Mouse (Mus musculus) kidney, embryonic 15.5 days (tissue): ENCODE results near the gene Cyp4f17. TPM values are rescaled to one million over a fixed set of nuclear protein-coding genes. Genes with fewer than 3 reads are reported as not detected.
"Not testable (repeated sequence)": the region's sequence is repeated elsewhere in the genome, so short reads cannot be mapped to it uniquely, and the experiment has no call there.

Experiments used
- ATAC-seq: fragments of 200-750 bp; cut with Nextera tagmentation; replicated peaks from 2 replicates; pipeline ENCODE4 v1.8.0; 2017; ENCODE audit warnings: moderate TSS enrichment; ENCODE audit not compliant: low FRiP score
- H3K27ac ChIP-seq: fragments of 300-500 bp; sonication (generic); 2 replicates; pipeline ENCODE4 v1.5.1; 2015; ENCODE audit warnings: mild to moderate bottlenecking, inconsistent platforms
- H3K27me3 ChIP-seq: fragments of 300-500 bp; sonication (generic); 2 replicates; pipeline ENCODE4 v1.6.1; 2015; ENCODE audit warnings: inconsistent platforms
- H3K36me3 ChIP-seq: fragments of 300-500 bp; sonication (generic); 2 replicates; pipeline ENCODE4 v1.6.1; 2015; ENCODE audit warnings: inconsistent platforms
- H3K4me1 ChIP-seq: fragments of 300-500 bp; sonication (generic); 2 replicates; pipeline ENCODE4 v1.6.1; 2015; ENCODE audit warnings: inconsistent platforms
- H3K4me2 ChIP-seq: fragments of 300-500 bp; sonication (generic); 2 replicates; pipeline ENCODE4 v1.6.1; 2015; ENCODE audit warnings: moderate library complexity, mild to moderate bottlenecking, inconsistent platforms
- H3K4me3 ChIP-seq: fragments of 300-500 bp; sonication (generic); replicated peaks from 2 replicates; pipeline ENCODE4 v1.5.1; 2015; ENCODE audit warnings: mild to moderate bottlenecking, inconsistent platforms
- H3K9ac ChIP-seq: fragments of 300-500 bp; sonication (generic); 2 replicates; pipeline ENCODE4 v1.6.1; 2015; ENCODE audit warnings: mild to moderate bottlenecking, inconsistent platforms
- H3K9me3 ChIP-seq: fragments of 300-500 bp; sonication (generic); replicated peaks from 2 replicates; pipeline ENCODE4 v1.6.1; 2016; ENCODE audit warnings: inconsistent platforms
- WGBS: fragments of 180-500 bp; shearing (Covaris S2); methylation state at CpG from one replicate; pipeline ENCODE4 v1.1.7; 2015; ENCODE audit warnings: mixed read lengths; 5-methylcytosine and 5-hydroxymethylcytosine counted together
- polyA plus RNA-seq: library from polyadenylated mRNA; unstranded; fragments of >200 nt; fragmentation: Nextera tagmentation; extraction: Ambion mirVana; gene quantifications from 2 replicates; pipeline ENCODE4 v1.2.1, GENCODE M21; 2015

Gene Cyp4f17
- polyA plus RNA-seq, 1 experiment from 2014 or later = 9.3 TPM

- Histone ChIP-seq H3K4me3 (no peak overlapping the region), H3K9me3 (no peaks in the 10 kb centered on the region; the same call in 1 of the 2 replicates), H3K27ac (no peak overlapping the region), H3K4me1 (peaks cover 11% of the 10 kb centered on the region), H3K36me3 (no peaks in the 10 kb centered on the region), H3K9ac (no peak overlapping the region), H3K27me3 (0 out of 2 replicates have a peak, but pooled peaks cover 4% of the 10 kb centered on the region), H3K4me2 (no peak overlapping the region)
- 14% methylated on average over 1 of the region's 1 CpGs for whole genome bisulfite sequencing
- ATAC-seq = peak; percentile 55
These were observed 11.2 kb upstream of the Cyp4f17 start for GRCm38 (mm10) chr17:32494601-32495000.

GRCm38 (mm10) chr17:32500511-32500910, 5.3 kb upstream of the Cyp4f17 start:
- H3K27ac ChIP-seq, H3K4me3 ChIP-seq, H3K9ac ChIP-seq, H3K27me3 ChIP-seq, H3K36me3 ChIP-seq, ATAC-seq, H3K4me1 ChIP-seq, H3K9me3 ChIP-seq, H3K4me2 ChIP-seq: not testable (repeated sequence)
- 87% methylated on average over 4 of the region's 4 CpGs for WGBS

DNA sequence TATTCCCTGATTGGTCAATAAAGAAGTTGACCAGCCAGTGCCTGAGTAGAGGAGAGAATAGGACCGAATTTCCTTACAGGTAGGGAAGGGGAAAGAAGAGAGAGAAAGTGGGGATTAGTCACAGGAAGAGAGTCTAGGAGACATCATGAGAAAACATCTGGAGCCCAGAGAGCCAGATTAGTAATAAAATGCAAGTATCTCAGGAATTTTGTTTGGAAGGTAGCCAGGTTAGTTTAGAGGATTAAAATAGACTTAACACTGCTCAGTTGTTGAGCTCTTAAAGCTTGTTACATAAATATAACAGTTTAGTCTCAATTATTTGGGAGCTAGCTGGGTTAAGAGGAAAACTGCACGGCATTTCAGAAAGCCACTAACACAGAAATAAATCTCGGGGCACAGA, 4.8 kb upstream of the Cyp4f17 start:
- Histone ChIP-seq H3K36me3 (no peaks in the 10 kb centered on the region), H3K4me1 (peaks cover 7% of the 10 kb centered on the region), H3K27ac (no peak overlapping the region), H3K9me3 (no peaks in the 10 kb centered on the region; the same call in 1 of the 2 replicates), H3K9ac (no peak overlapping the region), H3K4me2 (no peak overlapping the region), H3K27me3 (no peaks in the 10 kb centered on the region), H3K4me3 (no peak overlapping the region)
- 74% methylated on average over 3 of the region's 3 CpGs for WGBS
- ATAC-seq = no peak

GRCm38 (mm10) chr17:32503111-32503510, 2.7 kb upstream of the Cyp4f17 start:
- H3K9ac ChIP-seq = no peak overlapping the region
- H3K4me1 ChIP-seq = peaks cover 18% of the 10 kb centered on the region
- H3K9me3 ChIP-seq = no peaks in the 10 kb centered on the region
- H3K36me3 ChIP-seq = no peaks in the 10 kb centered on the region; the same call in 1 of the 2 replicates
- ATAC-seq = no peak
- 59% methylated on average over 2 of the region's 2 CpGs for WGBS
- no peak overlapping the region for H3K4me2 ChIP-seq
- H3K27ac ChIP-seq = no peak overlapping the region
- no peak overlapping the region for H3K4me3 ChIP-seq
- H3K27me3 ChIP-seq = no peaks in the 10 kb centered on the region

DNA sequence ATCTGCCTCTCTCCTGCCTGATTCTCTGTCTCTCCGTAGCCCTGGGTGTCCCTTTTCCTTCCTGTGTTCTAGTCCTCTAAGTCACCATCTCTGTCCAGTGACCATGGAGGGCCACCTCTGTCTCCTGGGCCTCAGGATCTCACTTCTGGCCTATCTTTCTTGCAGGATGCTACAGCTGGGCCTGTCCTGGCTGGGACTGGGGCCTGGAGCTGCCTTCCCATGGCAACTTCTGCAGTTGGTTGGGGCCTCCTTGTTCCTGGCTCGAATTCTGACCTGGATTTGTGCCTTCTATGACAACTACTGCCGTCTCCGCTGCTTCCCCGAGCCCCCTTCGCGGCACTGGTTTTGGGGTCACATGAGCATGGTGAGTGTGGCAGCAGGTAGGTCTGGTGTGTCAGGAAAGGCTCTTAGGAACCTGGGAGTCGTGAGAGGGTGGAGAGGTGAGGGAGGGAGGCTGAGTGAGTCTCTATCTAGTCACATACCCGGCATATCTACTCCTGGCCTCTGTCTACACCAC, 937 bp downstream of the Cyp4f17 start:
- H3K27me3 ChIP-seq = no peaks in the 10 kb centered on the region
- H3K4me2 ChIP-seq = peak overlapping the region; percentile 92
- H3K9me3 ChIP-seq = no peaks in the 10 kb centered on the region
- H3K4me3 ChIP-seq = peak overlapping the region; percentile 58
- peaks cover 18% of the 10 kb centered on the region for H3K4me1 ChIP-seq
- H3K36me3 ChIP-seq = peaks cover 15% of the 10 kb centered on the region
- WGBS = 28% methylated on average over 9 of the region's 9 CpGs
- H3K27ac ChIP-seq = peak overlapping the region; percentile 90
- ATAC-seq = peak; percentile 10; the same call in 1 of the 2 replicates
- peak overlapping the region; percentile 38 for H3K9ac ChIP-seq

DNA sequence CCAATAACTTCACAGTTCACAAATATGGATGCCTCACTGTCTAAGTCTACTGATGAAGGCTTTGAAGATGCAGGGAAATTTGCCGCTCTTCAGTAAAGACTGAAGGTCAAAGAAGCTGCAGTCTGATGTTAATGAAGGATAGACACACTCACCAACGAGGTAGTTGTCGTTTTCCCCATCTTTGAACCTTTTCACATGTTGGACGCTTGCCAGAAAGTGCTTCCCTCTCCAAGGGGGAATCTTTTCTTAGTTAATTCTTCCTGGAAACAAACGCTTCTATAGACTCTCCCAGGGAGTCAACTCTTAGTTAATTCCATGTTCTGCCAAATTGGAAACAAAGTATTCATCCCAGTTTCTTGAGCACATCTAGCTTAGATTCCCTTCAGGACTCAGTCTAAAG, 10.3 kb downstream of the Cyp4f17 start:
- H3K27me3 ChIP-seq = no peaks in the 10 kb centered on the region
- peaks cover 7% of the 10 kb centered on the region; the same call in 1 of the 2 replicates for H3K36me3 ChIP-seq
- no peak overlapping the region for H3K4me2 ChIP-seq
- WGBS = 80% methylated on average over 5 of the region's 5 CpGs
- H3K27ac ChIP-seq = no peak overlapping the region
- H3K9ac ChIP-seq = no peak overlapping the region
- H3K9me3 ChIP-seq = no peaks in the 10 kb centered on the region
- H3K4me3 ChIP-seq = no peak overlapping the region
- ATAC-seq = no peak
- no peaks in the 10 kb centered on the region for H3K4me1 ChIP-seq

- Histone ChIP-seq H3K9ac (no peak overlapping the region), H3K4me2 (no peak overlapping the region)
- WGBS = 91% methylated on average over 5 of the region's 5 CpGs
These were observed 16.1 kb downstream of the Cyp4f17 start for GRCm38 (mm10) chr17:32521981-32522380.

GRCm38 (mm10) chr17:32522386-32522785, 16.5 kb downstream of the Cyp4f17 start:
- Histone ChIP-seq H3K27ac (no peak overlapping the region), H3K36me3 (peaks cover 29% of the 10 kb centered on the region; the same call in 1 of the 2 replicates), H3K4me2 (no peak overlapping the region), H3K4me3 (no peak overlapping the region), H3K4me1 (no peaks in the 10 kb centered on the region), H3K9me3 (no peaks in the 10 kb centered on the region), H3K27me3 (no peaks in the 10 kb centered on the region), H3K9ac (no peak overlapping the region)
- no peak for ATAC-seq
- 91% methylated on average over 4 of the region's 4 CpGs for WGBS

More at GRCm38 (mm10) chr17:32521981-32522380, 16.1 kb downstream of the Cyp4f17 start:
- Histone ChIP-seq H3K27ac (no peak overlapping the region), H3K36me3 (peaks cover 29% of the 10 kb centered on the region; the same call in 1 of the 2 replicates), H3K9me3 (no peaks in the 10 kb centered on the region), H3K4me1 (no peaks in the 10 kb centered on the region), H3K27me3 (no peaks in the 10 kb centered on the region), H3K4me3 (no peak overlapping the region)
- ATAC-seq = no peak

- no peak overlapping the region for H3K4me3 ChIP-seq
- WGBS = 91% methylated on average over 5 of the region's 5 CpGs
- no peak overlapping the region for H3K27ac ChIP-seq
- no peak overlapping the region for H3K4me2 ChIP-seq
- no peaks in the 10 kb centered on the region for H3K9me3 ChIP-seq
- ATAC-seq = no peak
- peaks cover 29% of the 10 kb centered on the region; the same call in 1 of the 2 replicates for H3K36me3 ChIP-seq
- no peaks in the 10 kb centered on the region for H3K4me1 ChIP-seq
- no peaks in the 10 kb centered on the region for H3K27me3 ChIP-seq
- H3K9ac ChIP-seq = no peak overlapping the region
These were observed 17.0 kb downstream of the Cyp4f17 start for GRCm38 (mm10) chr17:32522816-32523215.

DNA sequence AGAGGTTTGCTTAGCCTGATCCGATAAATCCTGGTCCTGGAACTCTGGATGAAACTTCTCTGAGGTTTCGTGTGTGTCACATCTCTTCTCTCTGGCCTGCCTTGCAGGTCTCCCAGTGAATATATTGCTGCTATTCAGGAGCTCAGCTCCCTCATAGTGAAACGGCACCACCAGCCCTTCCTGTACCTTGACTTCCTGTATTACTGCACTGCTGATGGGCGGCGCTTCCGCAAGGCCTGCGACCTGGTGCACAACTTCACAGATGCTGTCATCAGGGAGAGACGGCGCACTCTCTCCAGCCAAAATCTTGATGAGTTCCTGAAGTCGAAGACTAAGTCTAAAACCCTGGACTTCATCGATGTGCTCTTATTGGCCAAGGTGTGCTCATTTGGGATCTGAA, 18.0 kb downstream of the Cyp4f17 start:
- Histone ChIP-seq H3K27me3 (no peaks in the 10 kb centered on the region), H3K9ac (no peak overlapping the region), H3K4me3 (no peak overlapping the region), H3K27ac (no peak overlapping the region), H3K4me1 (peaks cover 6% of the 10 kb centered on the region), H3K9me3 (no peaks in the 10 kb centered on the region), H3K4me2 (no peak overlapping the region), H3K36me3 (peaks cover 29% of the 10 kb centered on the region; the same call in 1 of the 2 replicates)
- ATAC-seq = no peak
- WGBS = 87% methylated on average over 11 of the region's 11 CpGs

DNA sequence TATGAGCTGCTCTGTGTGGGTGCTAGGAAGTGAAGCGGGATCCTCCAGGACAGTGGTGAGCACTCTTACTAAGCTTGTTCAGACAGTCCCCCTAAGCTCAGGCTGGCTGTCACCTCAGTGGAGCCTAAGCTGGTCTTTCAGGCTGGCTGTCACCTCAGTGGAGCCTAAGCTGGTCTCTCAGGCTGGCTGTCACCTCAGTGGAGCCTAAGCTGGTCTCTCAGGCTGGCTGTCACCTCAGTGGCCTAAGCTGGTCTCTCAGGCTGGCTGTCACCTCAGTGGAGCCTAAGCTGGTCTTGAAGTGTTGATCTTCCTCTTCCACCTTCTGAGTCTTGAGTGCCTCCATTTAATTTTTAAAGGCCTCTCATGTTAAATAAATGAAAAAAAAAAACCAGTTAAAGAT, 20.5 kb downstream of the Cyp4f17 start:
- not testable (repeated sequence) for ATAC-seq, H3K27me3 ChIP-seq, H3K4me2 ChIP-seq, H3K9ac ChIP-seq, H3K4me3 ChIP-seq, H3K9me3 ChIP-seq, H3K4me1 ChIP-seq, H3K27ac ChIP-seq
- peaks cover 22% of the 10 kb centered on the region; the same call in 1 of the 2 replicates for H3K36me3 ChIP-seq
- 100% methylated on average over 1 of the region's 1 CpGs for WGBS

GRCm38 (mm10) chr17:32527748-32528147, 21.9 kb downstream of the Cyp4f17 start:
- Histone ChIP-seq H3K4me3 (no peak overlapping the region), H3K9ac (no peak overlapping the region), H3K4me1 (peaks cover 6% of the 10 kb centered on the region), H3K4me2 (no peak overlapping the region), H3K27me3 (no peaks in the 10 kb centered on the region), H3K9me3 (no peaks in the 10 kb centered on the region), H3K36me3 (0 out of 2 replicates have a peak, but pooled peaks cover 17% of the 10 kb centered on the region), H3K27ac (no peak overlapping the region)
- 84% methylated on average over 11 of the region's 11 CpGs for WGBS
- no peak for ATAC-seq
